Mouse (Mus musculus): ENCODE measurements around the gene Nlk.
"Not testable (repeated sequence)": the region's sequence is repeated elsewhere in the genome, so short reads cannot be mapped to it uniquely, and the experiment has no call there.

The Nlk gene

GRCm38 (mm10) chr11:78595773-78596172 lies 101.4 kb downstream of the Nlk start:
- no peak for DNase-seq (ENCODE audit: low read depth)

DNA sequence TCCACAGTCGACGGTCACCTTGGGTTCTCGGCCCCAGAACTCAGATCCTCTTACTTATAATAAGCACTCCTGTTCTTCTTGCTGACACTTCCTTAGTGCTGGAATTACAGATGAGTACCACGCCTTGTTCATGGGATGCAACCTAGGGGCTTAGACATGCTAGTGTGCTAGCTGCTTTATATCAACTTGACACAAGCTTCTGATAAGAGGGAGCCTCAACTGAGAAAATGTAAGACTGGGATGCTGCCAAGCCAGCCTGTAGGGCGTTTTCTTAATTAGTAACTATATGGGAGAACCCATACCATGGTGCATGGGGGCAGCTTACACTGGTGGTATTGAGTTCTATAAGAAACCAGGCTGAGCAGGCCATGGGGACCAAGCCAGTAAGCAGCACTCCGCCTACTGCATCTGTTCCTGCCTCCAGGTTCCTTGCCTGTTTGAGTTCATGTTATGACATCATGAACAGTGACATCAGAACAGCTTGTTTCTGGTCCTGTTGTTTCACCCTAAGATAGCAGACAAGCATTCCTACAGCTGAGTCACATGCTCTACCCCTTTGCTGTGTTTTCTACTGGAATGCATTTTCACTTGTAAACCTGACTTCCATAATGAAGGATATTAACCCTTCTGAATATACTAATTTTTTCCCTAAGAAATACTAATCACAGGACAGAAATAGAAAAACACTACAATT lies 102.8 kb downstream of the Nlk start:
- DNase-seq (ENCODE audit: low read depth): no peak

DNA sequence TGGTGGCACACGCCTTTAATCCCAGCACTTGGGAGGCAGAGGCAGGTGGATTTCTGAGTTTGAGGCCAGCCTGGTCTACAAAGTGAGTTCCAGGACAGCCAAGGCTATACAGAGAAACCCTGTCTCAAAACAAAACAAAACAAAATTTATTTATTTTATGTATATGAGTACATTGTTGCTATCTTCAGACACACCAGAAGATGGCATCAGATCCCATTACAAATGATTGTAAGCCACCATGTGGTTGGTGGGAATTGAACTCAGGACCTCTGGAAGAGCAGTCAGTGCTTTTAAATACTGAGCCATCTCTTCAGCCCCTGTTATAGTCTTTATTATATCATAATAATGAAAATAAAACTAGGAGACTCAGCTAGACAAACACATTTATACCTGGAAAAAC lies 109.5 kb downstream of the Nlk start:
- not testable (repeated sequence) for DNase-seq (ENCODE audit: low read depth)

DNA sequence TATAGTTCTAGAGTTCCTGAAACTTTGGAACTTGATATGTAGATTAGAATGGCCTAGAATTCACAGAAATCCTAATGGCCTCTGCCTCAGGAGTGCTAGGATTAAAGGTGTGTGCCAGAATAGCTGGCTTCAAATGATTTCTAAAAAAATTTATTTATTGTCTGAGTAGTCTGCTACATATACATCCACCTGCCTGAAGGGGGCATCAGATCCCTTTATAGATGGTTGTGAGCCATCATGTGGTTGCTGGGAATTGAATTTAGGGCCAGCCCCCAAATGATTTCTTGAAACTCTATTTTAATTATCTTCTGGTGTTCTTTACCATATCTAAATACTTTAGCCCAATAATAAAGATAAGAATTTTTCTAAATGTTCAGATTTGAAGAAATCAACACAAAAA lies 111.1 kb downstream of the Nlk start:
- peak; percentile 49 for DNase-seq (ENCODE audit: low read depth)

- no peak for DNase-seq (ENCODE audit: low read depth)
These were observed 114.3 kb downstream of the Nlk start for GRCm38 (mm10) chr11:78582848-78583247.

DNA sequence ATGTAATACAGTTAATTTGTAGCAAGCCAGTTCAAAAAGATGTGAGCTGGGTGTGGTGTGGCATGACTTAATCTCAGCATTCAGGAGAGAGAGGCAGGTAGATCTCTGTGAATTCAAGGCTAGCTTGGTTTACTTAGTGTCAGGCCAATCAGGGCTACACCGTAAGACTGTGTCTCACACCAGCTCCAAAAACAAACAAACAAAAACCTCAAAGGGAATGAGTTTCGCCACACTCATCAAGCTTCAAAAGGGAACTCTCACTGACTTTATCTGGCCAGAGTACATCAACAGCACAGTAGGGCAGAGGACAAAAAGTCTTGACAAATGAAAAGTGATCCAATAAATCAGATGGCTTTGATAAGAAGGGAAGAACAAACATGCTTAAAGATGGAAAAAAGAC lies 122.2 kb downstream of the Nlk start:
- no peak for DNase-seq (ENCODE audit: low read depth)

DNA sequence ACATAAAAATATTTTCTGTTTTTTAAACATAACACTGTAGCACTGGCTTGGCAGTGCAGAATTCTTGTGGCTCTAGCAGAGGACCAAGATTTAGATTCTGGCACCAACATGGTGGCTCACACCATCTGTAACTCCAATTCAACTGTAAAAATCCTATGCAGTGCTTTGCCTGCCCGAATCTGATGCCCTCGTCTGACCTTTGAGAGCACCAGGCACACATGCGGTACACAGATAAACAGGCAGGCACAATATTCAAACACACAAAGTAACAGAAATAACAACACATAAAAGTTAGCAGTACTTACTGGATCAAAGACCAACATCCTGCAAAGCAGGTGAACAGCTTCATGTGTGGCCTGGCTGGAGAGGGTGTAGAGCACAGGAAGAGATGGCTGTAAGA lies 122.6 kb downstream of the Nlk start:
- DNase-seq (ENCODE audit: low read depth): no peak

- DNase-seq (ENCODE audit: low read depth): not testable (repeated sequence)
These were observed 123.1 kb downstream of the Nlk start for GRCm38 (mm10) chr11:78574031-78574430.

DNA sequence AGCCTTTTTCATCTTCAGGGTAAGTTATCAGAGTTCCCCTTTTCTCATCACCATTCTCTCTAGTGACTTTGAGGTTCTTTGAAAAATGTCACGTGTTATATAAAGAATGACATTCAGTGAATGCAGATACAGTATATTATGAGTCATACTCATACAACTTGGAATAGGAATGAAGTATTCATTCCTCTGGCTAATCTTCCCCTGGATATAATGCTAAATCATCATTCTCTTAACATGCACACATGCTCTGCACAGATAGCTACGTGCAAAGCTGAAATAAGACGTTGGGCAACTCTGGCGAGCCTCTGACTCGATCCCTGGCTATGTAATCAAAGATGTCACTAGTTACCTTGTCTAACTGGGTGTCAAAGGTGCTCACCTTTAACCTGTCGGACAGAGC lies 125.3 kb downstream of the Nlk start:
- DNase-seq (ENCODE audit: low read depth): no peak

DNA sequence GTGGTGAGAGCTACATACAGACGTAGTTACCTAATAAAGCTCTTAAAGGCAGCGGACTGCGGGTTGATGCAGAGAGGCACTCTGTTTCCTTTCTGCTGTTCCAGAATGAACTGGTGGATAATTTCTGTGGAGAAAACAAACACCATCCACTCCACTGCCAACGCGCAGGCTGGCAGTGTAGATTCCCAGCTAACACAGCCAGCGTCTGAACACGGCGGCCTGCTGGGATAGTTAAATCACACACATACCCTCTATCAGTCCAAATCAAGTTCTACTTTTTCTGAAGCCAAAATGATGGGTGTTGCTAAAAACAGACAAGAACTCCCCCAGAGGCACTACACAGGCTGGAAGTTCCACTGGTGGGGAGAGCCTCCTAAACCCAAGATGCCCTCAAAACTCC lies 125.7 kb downstream of the Nlk start:
- DNase-seq (ENCODE audit: low read depth): no peak

DNA sequence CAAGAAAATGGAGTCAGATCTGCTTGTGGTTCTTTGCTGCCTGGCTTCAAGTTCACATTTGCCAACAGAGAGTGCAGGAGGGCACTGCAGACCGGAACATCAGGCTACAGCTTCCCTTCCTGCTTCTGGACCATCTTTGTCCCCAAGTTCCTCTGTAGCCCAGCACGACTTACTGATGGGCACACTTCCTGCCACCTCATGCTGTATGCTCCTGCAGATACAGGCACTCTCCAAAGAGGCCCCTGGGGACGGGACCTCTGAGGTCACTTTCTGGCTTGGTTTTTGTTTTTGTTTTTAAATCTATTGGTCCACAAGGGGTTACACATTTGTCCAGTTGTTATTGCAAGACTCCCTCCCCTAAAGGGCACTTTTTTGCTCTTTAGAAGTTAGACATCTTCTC lies 127.4 kb downstream of the Nlk start:
- no peak for DNase-seq (ENCODE audit: low read depth)

GRCm38 (mm10) chr11:78568827-78569226 lies 128.3 kb downstream of the Nlk start:
- no peak for DNase-seq (ENCODE audit: low read depth)

GRCm38 (mm10) chr11:78567614-78568013 lies 129.6 kb downstream of the Nlk start:
- no peak for DNase-seq (ENCODE audit: low read depth)

GRCm38 (mm10) chr11:78566775-78567174 lies 130.4 kb downstream of the Nlk start:
- no peak for DNase-seq (ENCODE audit: low read depth)

GRCm38 (mm10) chr11:78560447-78560846 lies 136.7 kb downstream of the Nlk start:
- DNase-seq (ENCODE audit: low read depth): peak; percentile 82

DNA sequence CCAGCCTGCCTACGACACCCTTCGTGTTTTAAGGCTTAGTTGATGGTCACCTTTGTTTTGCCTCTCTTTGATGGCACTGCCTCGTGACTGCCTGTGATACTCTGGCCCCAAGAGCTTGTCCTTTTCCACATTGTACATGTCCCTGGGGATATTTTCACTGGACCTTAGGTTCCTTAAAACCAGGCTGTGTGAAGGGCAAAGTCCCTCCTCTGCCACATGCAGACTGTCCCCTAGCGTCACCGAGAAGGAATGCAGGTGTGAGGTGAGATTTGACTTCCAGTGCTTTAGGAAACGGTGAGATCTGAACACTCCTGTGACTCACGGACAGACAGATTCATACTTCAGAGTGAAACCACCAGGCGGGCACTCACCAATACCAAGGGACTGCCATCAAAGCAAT lies 139.9 kb downstream of the Nlk start:
- DNase-seq (ENCODE audit: low read depth): no peak

DNA sequence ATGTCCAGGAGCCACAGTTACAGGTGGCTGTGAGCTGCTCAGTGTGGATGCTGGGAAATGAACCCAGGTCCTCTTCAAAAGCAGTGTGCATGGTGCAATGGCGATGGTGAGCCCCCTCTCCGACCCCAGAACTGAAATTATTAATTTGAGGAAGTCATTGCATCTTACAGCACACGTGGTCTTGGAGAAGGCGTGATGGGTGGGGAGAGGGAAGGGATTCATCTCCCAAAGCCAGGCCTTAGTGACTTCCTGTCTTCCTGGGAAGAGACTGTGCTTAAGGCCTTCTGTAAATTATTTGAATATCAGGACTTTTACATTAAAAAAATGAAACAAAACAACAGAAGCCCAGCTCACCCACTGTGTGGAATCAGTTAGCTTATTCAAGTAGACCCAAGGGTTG lies 141.1 kb downstream of the Nlk start:
- no peak for DNase-seq (ENCODE audit: low read depth)

DNA sequence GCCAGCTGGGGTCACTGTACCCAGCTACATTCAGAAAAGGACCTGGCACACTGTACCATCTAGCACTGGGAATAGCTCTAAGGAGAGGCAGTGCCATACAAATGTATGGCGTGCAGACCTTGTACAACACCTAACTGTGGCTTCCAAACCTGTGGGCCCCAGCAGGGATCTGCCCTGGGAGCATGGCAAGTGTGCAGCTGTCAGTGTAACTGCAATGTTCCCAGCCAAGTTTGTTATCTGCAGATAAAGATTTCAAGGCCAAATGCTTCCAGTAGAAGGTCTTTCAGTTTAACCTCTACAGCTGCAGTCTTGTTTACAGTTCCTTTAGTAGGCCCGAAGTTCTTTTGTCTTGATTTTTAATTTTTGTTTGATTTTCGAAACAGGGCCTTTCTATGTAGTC lies 141.6 kb downstream of the Nlk start:
- no peak for DNase-seq (ENCODE audit: low read depth)

DNA sequence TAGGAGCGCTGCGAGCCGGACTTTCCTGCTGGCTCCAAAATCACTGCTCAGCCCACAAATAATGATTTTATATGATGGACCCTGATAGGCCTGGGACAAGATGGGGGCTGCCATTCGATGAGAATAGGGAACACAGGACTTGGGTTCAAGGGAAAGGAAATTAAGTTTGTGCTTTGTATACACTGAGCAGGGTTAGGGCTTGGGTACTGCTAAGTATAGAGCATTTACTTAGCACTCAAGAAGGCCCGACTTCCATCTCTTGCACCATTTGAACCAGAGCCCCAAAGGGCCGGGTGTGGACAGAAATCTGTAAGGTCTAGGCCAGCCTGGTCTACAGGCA lies 146.1 kb downstream of the Nlk start:
- DNase-seq (ENCODE audit: low read depth): no peak

GRCm38 (mm10) chr11:78550168-78551058 lies 146.8 kb downstream of the Nlk start, which contains the start of gene Tmem97:
Gene Tmem97, minus strand, starts transcription at chr11:78550777.
- DNase-seq (ENCODE audit: low read depth): peak; percentile 96

DNA sequence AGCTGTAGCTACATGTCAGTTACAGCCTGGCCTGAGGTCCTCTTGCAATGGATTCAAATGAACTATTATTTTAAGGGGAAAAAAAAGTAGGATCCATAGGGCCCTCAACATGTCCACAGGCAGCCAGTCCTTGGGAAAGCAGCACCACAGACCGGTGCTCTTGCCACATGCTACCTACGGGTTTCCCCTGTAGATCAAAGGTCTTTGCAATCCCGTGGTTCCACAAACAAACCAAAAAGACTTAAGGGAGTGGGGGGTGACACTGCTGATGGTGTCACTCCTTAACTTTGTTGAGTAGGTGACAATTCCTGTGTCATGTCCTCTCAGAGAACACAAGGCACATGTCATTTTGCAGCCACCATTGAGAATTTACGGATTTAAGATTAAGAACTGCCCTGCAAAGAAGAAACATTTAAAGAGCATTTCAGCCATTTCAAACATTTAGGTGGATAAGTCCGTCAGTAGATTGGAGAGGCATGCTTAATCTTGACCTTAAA lies 147.6 kb downstream of the Nlk start:
- peak; percentile 42 for DNase-seq (ENCODE audit: low read depth)

DNA sequence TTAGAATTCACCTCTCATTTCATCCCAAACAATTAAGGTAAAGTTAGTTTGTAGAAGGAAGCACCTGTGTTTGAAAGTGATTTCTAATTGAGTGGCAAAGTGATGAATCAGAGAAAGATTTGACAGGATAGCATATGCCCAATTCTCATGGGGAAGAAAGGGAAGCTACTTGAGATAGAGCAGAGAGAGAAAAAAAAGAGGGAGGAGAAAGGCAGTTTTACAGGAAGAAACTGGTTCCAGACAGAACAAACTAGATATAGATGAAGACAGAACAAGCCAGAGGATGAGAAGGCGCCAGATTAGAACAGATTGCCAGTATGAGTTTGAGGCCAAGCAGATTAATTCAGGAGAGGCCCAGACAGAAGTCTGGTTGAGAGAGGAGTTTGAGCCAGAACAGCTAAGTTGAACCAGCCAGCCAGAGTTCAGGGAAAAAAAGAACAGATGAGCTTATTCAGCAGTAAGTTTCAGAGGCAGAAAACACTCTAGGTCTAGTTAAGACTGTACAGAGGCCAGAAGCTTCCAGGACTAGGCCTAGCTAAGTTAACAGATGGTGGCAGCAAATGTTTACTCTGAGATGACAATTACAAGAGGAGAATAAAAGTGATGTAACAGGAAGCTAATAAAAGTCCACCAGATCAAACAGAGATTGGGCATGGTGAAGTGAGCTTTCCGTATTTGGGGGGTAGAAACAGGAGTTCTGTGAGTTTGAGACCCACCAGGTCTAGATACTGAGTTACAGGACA lies 149.3 kb downstream of the Nlk start:
- no peak for DNase-seq (ENCODE audit: low read depth)

DNA sequence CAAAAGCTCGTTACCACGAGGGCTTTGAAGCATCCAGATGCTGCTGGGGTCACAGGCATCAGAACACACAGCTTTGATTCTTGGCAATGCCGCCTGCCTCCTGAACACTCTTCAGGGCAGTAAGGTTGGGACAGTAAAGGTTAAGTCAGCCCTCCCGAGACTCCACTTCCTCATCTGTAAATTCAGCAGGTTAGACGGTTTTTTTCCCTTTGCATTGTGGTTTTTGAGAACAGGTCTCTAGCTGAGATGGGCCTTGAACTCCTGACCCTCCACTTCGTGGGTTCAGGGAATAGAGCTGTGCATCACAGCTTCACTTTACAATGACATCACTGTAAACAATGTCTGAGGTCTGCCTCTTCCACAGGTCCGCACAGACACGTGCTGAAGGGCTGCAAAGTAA lies 152.0 kb downstream of the Nlk start:
- DNase-seq (ENCODE audit: low read depth): no peak
